Mouse (Mus musculus): ENCODE measurements around the gene Tbc1d30.

Tbc1d30 gene

DNA sequence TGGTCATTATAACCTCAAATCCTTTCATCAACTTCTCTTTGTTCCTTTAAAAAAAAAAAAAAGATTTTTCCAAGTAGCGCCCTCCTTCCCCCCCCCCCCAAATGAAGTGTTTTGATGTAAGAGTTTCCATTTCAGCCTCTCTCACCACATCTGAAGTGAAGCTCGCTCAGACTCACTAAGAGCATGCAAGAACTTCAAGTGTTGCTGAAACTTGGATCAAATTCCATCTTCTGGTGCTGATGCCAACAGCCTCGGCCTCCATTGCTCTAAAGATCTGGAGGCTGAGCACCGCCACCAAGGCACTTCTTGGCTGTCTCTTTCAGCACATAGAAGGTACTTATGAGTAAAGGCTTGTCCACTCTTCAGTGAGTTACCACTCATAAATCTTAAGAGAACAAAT, 128.2 kb downstream of the Tbc1d30 start:
- DNase-seq (ENCODE audit: low spot score), result no peak

DNA sequence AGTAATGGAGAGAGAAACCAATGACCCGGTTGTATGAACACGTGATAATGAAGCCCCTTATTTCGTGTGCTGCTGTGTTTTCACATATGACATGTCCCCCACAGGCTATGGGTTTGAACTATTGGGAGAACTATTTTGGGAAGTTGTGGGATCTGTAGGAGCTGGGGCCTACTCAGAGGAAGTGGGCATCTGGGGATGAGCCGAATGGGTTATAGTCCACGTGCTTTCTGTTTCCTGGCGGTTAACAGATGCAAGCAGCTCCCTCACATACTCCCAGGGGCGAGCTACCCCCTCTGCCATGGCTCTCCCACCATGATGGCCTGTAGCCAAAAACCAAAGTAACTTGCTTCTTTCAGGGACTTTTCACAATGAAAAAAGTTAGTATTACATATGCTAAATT, 132.5 kb downstream of the Tbc1d30 start:
- no peak for DNase-seq (ENCODE audit: low spot score)

GRCm38 (mm10) chr10:121216804-121217203, 134.3 kb downstream of the Tbc1d30 start:
- no peak for DNase-seq (ENCODE audit: low spot score)
